Mouse (Mus musculus): ENCODE measurements around the gene Mrs2. TPM values are rescaled to one million over a fixed set of nuclear protein-coding genes. Genes with fewer than 3 reads are reported as not detected.
A peak's percentile ranks its signal among the peaks of the same experiment; 100 is the strongest.

The Mrs2 gene
- total RNA-seq (2021): 10 to 100 TPM; 35.7 to 37.5 TPM
- long read RNA-seq, experiment 1, full-length matches to known transcripts: 36 of 57 reads
- long read RNA-seq, experiment 1, partial matches to known transcripts: 2 of 57 reads
- long read RNA-seq, experiment 1, other reads (novel, unspliced or antisense): 19 of 57 reads
- long read RNA-seq, experiment 2, full-length matches to known transcripts: 33 of 48 reads
- long read RNA-seq, experiment 2, partial matches to known transcripts: 1 of 48 reads
- long read RNA-seq, experiment 2, other reads (novel, unspliced or antisense): 14 of 48 reads

GRCm38 (mm10) chr13:25019793-25020539 is at the start of gene Mrs2:
TSS of gene Mrs2 (minus strand) at chr13:25020379.
- peak; percentile 85 for DNase-seq (ENCODE audit: low spot score)

GRCm38 (mm10) chr13:25069765-25070164 is 49.6 kb upstream of the Mrs2 start:
- DNase-seq (ENCODE audit: low spot score): no peak

DNA sequence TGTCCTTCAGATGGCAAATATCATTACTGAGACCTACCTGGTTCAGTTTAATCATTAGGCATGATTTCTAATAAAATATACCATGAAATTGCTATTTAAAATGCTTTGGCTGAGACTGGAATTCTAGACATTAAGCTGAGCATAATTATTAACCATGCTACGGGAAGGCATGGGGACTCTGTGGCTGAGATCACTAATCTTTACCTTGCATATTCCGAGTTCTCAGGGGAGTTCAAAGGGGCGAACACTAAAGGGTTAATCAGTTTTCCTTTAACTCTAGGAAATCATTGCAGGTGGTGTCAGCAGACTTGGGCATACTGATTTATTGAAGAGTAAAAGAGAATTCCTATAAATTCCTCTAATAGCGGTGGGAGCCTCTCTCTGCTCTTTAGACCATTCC is 47.0 kb upstream of the Mrs2 start:
- DNase-seq (ENCODE audit: low spot score): no peak

DNA sequence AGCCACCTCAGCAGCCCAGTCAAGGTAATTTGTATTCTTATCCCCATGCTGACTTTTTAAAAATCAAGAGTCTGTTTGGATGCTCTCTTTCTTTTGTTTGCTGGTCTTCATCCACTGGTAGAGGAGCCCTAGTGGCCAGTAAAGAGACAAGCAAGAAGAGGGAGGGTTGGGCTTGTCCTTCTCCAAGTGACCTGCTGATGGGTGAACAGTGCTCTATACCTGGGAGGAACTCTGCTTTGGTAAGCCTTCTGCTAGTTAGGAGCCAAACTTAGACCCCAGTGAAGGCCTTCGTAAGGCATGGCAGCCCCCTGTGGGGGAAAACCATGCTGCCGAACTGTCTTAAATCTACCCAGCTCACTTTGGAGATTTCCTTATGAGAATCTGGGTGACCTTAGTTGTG is 46.5 kb upstream of the Mrs2 start:
- no peak for DNase-seq (ENCODE audit: low spot score)

DNA sequence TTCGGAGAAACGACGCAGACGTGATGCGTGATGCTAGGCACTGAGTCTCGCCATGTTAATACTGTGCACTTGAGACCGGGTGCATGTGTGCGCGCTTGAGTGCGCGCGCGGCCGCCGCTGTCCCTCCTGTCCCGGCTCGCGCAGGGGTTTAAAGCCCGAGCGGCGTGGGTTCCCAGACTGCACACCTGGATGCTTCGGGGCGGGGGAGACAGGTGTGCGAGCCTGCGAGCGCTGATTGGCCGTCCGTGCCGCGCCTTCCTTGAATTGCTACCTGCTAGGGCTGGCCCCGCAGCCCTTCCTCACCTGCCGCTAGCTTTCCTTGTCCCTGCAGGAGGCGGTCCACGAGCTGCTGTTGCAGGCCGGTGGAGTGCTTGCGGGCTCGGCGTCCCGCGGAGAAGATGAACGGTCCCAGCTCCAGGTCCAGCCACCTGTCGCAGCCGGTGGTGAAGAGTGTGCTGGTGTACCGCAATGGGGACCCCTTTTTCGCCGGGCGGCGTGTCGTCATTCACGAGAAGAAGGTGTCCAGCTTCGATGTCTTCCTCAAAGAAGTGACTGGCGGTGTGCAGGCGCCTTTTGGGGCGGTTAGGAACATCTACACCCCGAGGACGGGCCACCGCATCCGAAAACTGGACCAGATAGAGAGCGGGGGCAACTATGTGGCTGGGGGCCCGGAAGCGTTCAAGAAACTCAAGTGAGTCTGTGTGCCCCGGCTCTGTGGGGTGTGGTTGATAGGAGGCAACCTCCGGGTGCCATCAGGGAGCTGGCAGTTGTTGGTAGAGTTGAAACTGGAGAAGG is 35.9 kb upstream of the Mrs2 start, which contains the start of gene Dcdc2a:
Gene Dcdc2a, plus strand, starts transcription at position 132 of the 795 bp plus-strand sequence.
- no peak for DNase-seq (ENCODE audit: low spot score)

- DNase-seq (ENCODE audit: low spot score): peak; percentile 3
These were observed 35.0 kb upstream of the Mrs2 start for GRCm38 (mm10) chr13:25055111-25055554.

DNA sequence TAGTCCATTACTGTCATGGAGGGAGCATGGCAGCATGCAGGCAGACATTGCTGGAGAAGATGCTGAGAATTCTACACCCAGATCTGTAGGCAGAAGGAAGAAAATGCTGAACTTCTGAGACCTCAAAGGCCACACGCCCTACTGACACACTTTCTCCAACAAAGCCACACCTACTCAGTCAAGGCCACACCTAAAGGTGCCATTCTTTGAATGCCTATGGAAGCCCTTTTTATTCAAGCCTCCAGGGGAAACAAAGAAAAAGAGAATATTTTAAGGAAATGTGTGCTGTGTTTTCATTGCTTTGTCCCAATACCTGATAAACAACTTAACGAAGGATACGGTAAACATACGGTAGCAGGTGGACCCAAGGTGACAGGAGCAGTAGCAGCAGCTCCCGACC is 32.5 kb upstream of the Mrs2 start:
- no peak for DNase-seq (ENCODE audit: low spot score)

GRCm38 (mm10) chr13:25039488-25039887 is 19.3 kb upstream of the Mrs2 start:
- no peak for DNase-seq (ENCODE audit: low spot score)

- DNase-seq (ENCODE audit: low spot score): no peak
These were observed 6.9 kb upstream of the Mrs2 start for GRCm38 (mm10) chr13:25027114-25027425.

DNA sequence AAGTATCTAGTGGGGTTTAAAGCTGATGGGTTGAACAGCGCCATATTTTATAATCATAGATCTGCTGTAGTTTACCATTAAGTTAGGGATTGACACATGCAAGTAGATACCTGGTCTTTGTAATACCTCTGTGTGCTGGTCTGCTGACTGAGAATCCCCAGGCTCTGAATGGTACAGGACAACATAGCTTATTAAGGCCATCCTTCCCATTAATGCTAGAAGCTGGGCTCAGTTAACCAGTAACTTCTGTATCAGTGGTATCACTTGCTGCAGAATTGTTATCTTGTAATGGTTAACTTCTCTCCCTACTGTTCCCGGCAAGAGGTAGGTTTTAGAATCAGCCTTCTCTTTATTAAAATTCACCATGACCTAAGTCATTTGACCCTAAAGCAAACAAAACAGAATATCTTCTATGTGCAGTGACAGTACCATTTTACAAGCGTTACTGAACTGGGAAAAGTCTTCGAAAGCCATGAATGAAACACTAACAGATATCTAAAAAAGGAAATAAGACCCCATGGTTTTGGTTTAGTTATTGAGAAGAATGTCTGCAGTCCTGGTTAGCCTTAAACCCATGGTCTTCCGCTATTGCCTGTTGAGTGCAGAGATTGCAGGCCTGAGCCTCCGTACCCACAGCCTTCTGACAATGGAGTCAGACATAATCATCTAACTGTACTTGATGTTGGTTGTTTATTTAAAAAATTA is 6.4 kb upstream of the Mrs2 start:
- DNase-seq (ENCODE audit: low spot score): no peak

- DNase-seq (ENCODE audit: low spot score): no peak
These were observed 4.5 kb upstream of the Mrs2 start for GRCm38 (mm10) chr13:25024655-25025054.

DNA sequence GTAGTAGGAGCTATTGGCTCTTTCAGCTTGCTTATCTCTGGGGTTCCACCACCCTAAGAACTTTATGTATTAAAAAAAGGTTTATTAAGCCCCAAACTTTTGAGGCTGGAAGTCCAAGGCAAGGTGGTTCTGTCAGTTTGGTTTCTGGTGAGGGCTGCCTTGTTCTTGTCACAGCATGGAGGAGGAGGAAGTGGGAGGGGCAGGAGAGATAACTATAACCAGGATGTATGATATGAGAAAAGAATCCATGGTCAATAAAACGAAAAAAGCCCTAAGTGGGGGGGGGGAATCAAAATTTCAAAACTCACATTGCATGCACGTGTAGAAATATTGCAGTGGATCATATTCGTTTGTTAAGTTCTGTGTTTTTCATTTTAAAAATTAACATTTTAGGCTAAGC is 3.0 kb upstream of the Mrs2 start:
- DNase-seq (ENCODE audit: low spot score): no peak

DNA sequence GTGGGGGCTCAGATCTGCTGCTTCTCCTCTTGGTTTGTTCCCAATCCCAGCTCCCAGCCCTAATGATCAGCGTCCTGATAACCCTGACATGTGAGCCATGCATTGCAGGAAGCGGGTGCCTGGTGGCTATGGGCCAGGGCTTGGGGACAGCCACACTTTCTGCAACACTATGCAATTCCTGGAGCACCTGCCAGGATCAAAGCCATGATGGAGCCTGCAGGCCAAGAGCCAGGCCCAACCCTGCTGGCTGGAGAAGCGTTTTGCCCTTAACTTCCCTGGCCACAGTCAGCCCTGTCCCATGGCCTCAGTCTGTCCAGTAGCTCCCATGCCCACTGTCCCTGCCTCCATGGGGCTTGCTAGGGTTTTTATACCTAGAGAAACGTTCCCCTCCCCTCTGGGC is 2.2 kb upstream of the Mrs2 start:
- DNase-seq (ENCODE audit: low spot score): no peak

DNA sequence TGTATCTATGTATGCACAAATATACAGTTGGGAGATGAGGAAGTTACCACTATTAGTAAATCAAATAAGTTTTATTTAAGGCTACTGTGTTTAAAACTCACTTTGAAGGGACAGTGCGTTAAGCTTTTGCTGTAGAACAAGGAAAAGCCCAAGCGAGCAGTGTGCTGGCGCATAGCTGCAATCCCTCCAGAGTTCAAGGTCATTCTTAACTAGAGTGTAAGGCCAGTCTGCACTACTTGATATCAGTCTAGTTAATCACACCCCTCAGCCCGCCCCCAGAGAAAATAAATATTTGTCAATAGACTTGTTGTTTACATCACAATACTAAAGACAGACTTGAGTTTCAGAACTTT is 337 bp upstream of the Mrs2 start:
- no peak for DNase-seq (ENCODE audit: low spot score)

DNA sequence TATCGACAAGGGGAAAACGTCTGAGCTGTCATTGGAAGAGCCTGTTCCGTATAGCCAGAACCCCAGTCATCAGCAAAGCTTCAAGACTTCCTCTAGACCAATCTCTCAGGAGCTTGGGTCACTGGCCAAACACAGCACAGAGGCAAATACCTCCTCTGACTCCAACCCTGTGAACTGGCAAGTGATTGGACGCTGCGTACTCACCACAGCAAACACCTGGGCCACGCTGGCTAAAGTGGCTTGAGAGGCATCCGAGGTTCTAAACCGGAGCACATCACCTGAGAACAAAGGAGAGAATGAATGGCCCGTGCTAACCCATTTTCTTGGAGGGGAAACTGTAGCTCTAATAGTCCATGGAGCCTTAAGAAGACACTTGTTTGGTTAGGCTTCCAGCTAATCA is 1.9 kb downstream of the Mrs2 start:
- no peak for DNase-seq (ENCODE audit: low spot score)

- peak; percentile 32 for DNase-seq (ENCODE audit: low spot score)
These were observed 13.1 kb downstream of the Mrs2 start for GRCm38 (mm10) chr13:25007115-25007514.

DNA sequence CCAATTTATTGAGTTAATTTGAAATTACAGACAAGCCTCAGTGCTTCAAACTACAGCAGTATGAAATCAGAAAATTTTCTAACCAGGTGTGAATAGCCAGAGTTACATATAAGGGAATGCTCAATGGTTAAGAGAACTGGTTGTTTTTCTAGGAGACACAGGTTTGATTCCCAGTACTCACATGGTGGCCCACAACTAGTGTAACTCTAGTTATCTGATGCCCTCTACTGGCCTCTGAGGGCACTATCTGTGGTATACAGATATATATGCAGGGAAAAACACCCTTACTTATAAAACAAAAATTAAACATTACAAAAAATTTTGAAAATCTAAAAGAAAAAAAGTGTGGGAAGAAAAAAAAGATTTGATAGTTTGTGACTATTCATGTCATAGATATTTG is 17.2 kb downstream of the Mrs2 start:
- DNase-seq (ENCODE audit: low spot score): no peak

DNA sequence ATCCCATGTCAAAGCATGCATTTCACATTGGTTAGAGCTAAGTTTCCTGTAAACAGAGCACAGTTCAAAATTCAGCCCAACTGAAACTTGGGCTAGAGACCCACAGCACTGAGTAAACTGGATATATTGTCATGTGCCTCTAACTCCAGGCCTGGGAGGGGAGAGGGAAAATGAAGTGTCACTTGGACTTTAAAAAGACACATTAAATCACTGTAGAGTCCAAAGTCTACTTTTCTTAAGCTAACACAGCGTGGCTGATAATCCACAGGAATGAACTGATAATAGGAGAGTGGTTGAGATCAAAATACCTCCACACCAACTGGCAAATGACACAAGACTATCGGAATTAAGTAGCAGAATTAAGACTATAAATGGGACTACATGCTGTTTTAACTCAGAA is 20.6 kb downstream of the Mrs2 start:
- no peak for DNase-seq (ENCODE audit: low spot score)

DNA sequence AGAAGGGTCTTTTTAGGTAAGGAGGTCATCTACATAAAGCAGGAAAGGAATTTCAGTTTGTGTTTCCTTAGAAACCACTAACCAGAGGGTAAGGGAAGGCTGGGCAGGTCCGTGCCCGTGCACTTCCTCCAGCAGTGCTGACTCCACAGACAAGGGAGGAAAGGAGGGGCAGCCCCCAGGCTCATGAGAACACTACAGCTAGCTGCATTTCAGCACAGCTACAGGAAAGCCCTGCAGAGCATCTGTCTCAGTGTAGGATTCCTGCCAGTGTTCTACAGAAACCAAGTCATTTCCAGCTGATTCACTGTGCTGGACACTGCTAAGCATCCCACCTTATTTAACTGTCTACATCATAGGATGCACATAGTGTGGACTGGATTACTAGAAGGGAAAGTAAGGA is 27.0 kb downstream of the Mrs2 start:
- no peak for DNase-seq (ENCODE audit: low spot score)

GRCm38 (mm10) chr13:24989006-24989405 is 31.2 kb downstream of the Mrs2 start:
- DNase-seq (ENCODE audit: low spot score): no peak

DNA sequence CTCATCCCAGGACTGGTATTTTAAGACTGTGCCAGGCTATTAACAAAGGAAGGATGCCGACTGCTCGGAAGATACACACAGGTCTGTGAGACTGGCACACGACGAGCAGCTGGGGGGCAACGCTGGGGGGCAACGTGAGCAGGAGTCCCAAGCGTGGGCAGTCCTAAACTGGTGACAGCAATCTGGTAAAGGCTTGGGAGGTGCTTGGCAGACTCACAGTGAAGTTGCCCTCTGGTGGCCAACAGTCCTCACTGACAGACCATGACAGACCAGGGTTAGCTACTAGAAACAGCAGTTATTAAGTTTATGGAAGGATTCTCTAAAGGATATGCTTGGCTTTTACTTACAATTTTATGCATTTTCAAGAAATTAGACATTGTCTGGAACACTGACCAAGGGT is 31.8 kb downstream of the Mrs2 start:
- DNase-seq (ENCODE audit: low spot score): peak; percentile 53

GRCm38 (mm10) chr13:24985435-24985834 is 34.7 kb downstream of the Mrs2 start:
- no peak for DNase-seq (ENCODE audit: low spot score)

All from gastrocnemius, adult 18-20 months (tissue).